Mouse (Mus musculus) embryonic facial prominence, embryonic 11.5 days (tissue): ENCODE results near the gene Th. TPM values are rescaled to one million over a fixed set of nuclear protein-coding genes. Genes with fewer than 3 reads are reported as not detected.
A peak's percentile ranks its signal among the peaks of the same experiment; 100 is the strongest.

Source experiments
- ATAC-seq: fragments of 200-750 bp; cut with Nextera tagmentation; replicated peaks from 2 replicates; pipeline ENCODE4 v1.8.0; 2017; ENCODE audit warnings: low read depth; ENCODE audit not compliant: insufficient number of reproducible peaks, low FRiP score, low TSS enrichment
- DNase-seq: peaks from one replicate; pipeline ENCODE4 v3.0.0-alpha.2; 2015; ENCODE audit warnings: low spot score
- H3K27ac ChIP-seq: fragments of 300-500 bp; sonication (generic); replicated peaks from 2 replicates; pipeline ENCODE4 v1.5.1; 2014; ENCODE audit warnings: mild to moderate bottlenecking, low read depth, low read length, control low read depth
- H3K27me3 ChIP-seq: fragments of 300-500 bp; sonication (generic); 2 replicates; pipeline ENCODE4 v1.6.1; 2014; ENCODE audit warnings: mild to moderate bottlenecking, low read length, moderate library complexity, mixed read lengths; ENCODE audit not compliant: control insufficient read depth, insufficient read depth
- H3K36me3 ChIP-seq: fragments of 300-500 bp; sonication (generic); replicated peaks from 2 replicates; pipeline ENCODE4 v1.6.1; 2014; ENCODE audit warnings: low read depth, mild to moderate bottlenecking, low read length, moderate library complexity, mixed read lengths; ENCODE audit not compliant: control insufficient read depth, insufficient read depth
- H3K4me1 ChIP-seq: fragments of 300-500 bp; sonication (generic); 2 replicates; pipeline ENCODE4 v1.6.1; 2014; ENCODE audit warnings: low read length, mixed read lengths; ENCODE audit not compliant: control insufficient read depth, insufficient read depth
- H3K4me2 ChIP-seq: fragments of 300-500 bp; sonication (generic); 2 replicates; pipeline ENCODE4 v1.6.1; 2014; ENCODE audit warnings: low read depth, mild to moderate bottlenecking, control low read depth, low read length, moderate library complexity
- H3K4me3 ChIP-seq: fragments of 300-500 bp; sonication (generic); 2 replicates; pipeline ENCODE4 v1.5.1; 2014; ENCODE audit warnings: low read depth, low read length, control low read depth
- H3K9ac ChIP-seq: fragments of 300-500 bp; sonication (generic); replicated peaks from 2 replicates; pipeline ENCODE4 v1.6.1; 2014; ENCODE audit warnings: mild to moderate bottlenecking, control low read depth, low read length
- H3K9me3 ChIP-seq: fragments of 300-500 bp; sonication (generic); replicated peaks from 2 replicates; pipeline ENCODE4 v1.6.1; 2016; ENCODE audit warnings: mild to moderate bottlenecking, low read length, inconsistent platforms, mixed read lengths; ENCODE audit not compliant: control insufficient read depth
- whole genome bisulfite sequencing: fragments of 180-500 bp; shearing (Covaris S2); extraction: QIAGEN DNeasy Blood & Tissue Kit; methylation state at CpG from one replicate; pipeline ENCODE4 v1.1.7; 2014; 5-methylcytosine and 5-hydroxymethylcytosine counted together
- polyA plus RNA-seq: library from polyadenylated mRNA; unstranded; fragments of >200 nt; fragmentation: Nextera tagmentation; extraction: Ambion mirVana; gene quantifications from 2 replicates; pipeline ENCODE4 v1.2.1, GENCODE M21; 2014

The Th gene
- polyA plus RNA-seq, 1 experiment from 2014 or later: 2.8 TPM

- Histone ChIP-seq H3K9me3 (no peaks in the 10 kb centered on the region), H3K27me3 (no peaks in the 10 kb centered on the region), H3K4me1 (no peaks in the 10 kb centered on the region; the same call in 1 of the 2 replicates), H3K4me3 (no peak overlapping the region), H3K9ac (no peak overlapping the region), H3K4me2 (no peak overlapping the region), H3K36me3 (no peaks in the 10 kb centered on the region), H3K27ac (no peak overlapping the region)
- 51% methylated on average over 19 of the region's 19 CpGs for WGBS
- DNase-seq (no peak), ATAC-seq (no peak)
Observed at GRCm38 (mm10) chr7:142899872-142900271, 31.1 kb downstream of the Th start.

- H3K27ac ChIP-seq: no peak overlapping the region
- no peaks in the 10 kb centered on the region for H3K27me3 ChIP-seq
- H3K9ac ChIP-seq: no peak overlapping the region
- 52% methylated on average over 1 of the region's 1 CpGs for WGBS
- H3K9me3 ChIP-seq: no peaks in the 10 kb centered on the region
- H3K4me2 ChIP-seq: no peak overlapping the region
- DNase-seq: no peak
- H3K4me1 ChIP-seq: no peaks in the 10 kb centered on the region; the same call in 1 of the 2 replicates
- no peaks in the 10 kb centered on the region for H3K36me3 ChIP-seq
- no peak for ATAC-seq
- no peak overlapping the region for H3K4me3 ChIP-seq
Observed at GRCm38 (mm10) chr7:142897471-142897870, 33.5 kb downstream of the Th start.

- no peak for DNase-seq
Observed at GRCm38 (mm10) chr7:142895901-142896665, 34.8 kb downstream of the Th start.

GRCm38 (mm10) chr7:142895223-142895840 lies 35.6 kb downstream of the Th start:
- 78% methylated on average over 18 of the region's 18 CpGs for WGBS
- H3K27ac ChIP-seq: no peak overlapping the region
- H3K4me2 ChIP-seq: no peak overlapping the region
- no peaks in the 10 kb centered on the region for H3K27me3 ChIP-seq
- DNase-seq: no peak
- H3K4me1 ChIP-seq: no peaks in the 10 kb centered on the region
- H3K4me3 ChIP-seq: no peak overlapping the region
- no peak overlapping the region for H3K9ac ChIP-seq
- H3K36me3 ChIP-seq: no peaks in the 10 kb centered on the region
- ATAC-seq: no peak
- H3K9me3 ChIP-seq: no peaks in the 10 kb centered on the region

More at GRCm38 (mm10) chr7:142895901-142896665, 34.8 kb downstream of the Th start:
- no peak overlapping the region for H3K27ac ChIP-seq
- no peak overlapping the region for H3K4me2 ChIP-seq
- H3K36me3 ChIP-seq: no peaks in the 10 kb centered on the region
- H3K27me3 ChIP-seq: no peaks in the 10 kb centered on the region
- H3K4me3 ChIP-seq: no peak overlapping the region
- 72% methylated on average over 10 of the region's 10 CpGs for WGBS
- no peak overlapping the region for H3K9ac ChIP-seq
- H3K9me3 ChIP-seq: no peaks in the 10 kb centered on the region
- no peak for ATAC-seq
- no peaks in the 10 kb centered on the region; the same call in 1 of the 2 replicates for H3K4me1 ChIP-seq

- no peaks in the 10 kb centered on the region for H3K9me3 ChIP-seq
- no peaks in the 10 kb centered on the region for H3K36me3 ChIP-seq
- no peak overlapping the region for H3K4me2 ChIP-seq
- ATAC-seq: no peak
- 9% methylated on average over 3 of the region's 3 CpGs for WGBS
- H3K4me1 ChIP-seq: no peaks in the 10 kb centered on the region
- H3K27me3 ChIP-seq: no peaks in the 10 kb centered on the region
- H3K27ac ChIP-seq: no peak overlapping the region
- H3K9ac ChIP-seq: no peak overlapping the region
- no peak overlapping the region for H3K4me3 ChIP-seq
- DNase-seq: peak; percentile 94
Observed at GRCm38 (mm10) chr7:142894669-142895068, 36.3 kb downstream of the Th start.

GRCm38 (mm10) chr7:142893721-142894639 lies 36.9 kb downstream of the Th start:
- H3K4me1 ChIP-seq: no peaks in the 10 kb centered on the region
- 66% methylated on average over 12 of the region's 12 CpGs for WGBS
- H3K27me3 ChIP-seq: no peaks in the 10 kb centered on the region
- 0 out of 2 replicates have a peak, but pooled peaks have one; percentile 22 for ATAC-seq
- H3K27ac ChIP-seq: no peak overlapping the region
- no peaks in the 10 kb centered on the region for H3K36me3 ChIP-seq
- H3K4me2 ChIP-seq: no peak overlapping the region
- no peak overlapping the region for H3K4me3 ChIP-seq
- DNase-seq: no peak
- no peak overlapping the region for H3K9ac ChIP-seq
- no peaks in the 10 kb centered on the region for H3K9me3 ChIP-seq

GRCm38 (mm10) chr7:142893296-142893695 lies 37.6 kb downstream of the Th start:
- Histone ChIP-seq H3K4me2 (no peak overlapping the region), H3K4me1 (no peaks in the 10 kb centered on the region), H3K9me3 (no peaks in the 10 kb centered on the region), H3K36me3 (no peaks in the 10 kb centered on the region), H3K4me3 (no peak overlapping the region), H3K27ac (no peak overlapping the region), H3K27me3 (no peaks in the 10 kb centered on the region), H3K9ac (no peak overlapping the region)
- ATAC-seq: no peak
- no peak for DNase-seq
- 76% methylated on average over 6 of the region's 6 CpGs for WGBS
